Mouse (Mus musculus) thymus, adult 2 months (tissue): ENCODE data around the gene Nol12. TPM values are rescaled to one million over a fixed set of nuclear protein-coding genes. Genes with fewer than 3 reads are reported as not detected.

Experiments used
- DNase-seq: peaks from one replicate; pipeline ENCODE4 v3.0.0; 2021
- H3K27ac ChIP-seq: fragments of 200-500 bp; 2 replicates; pipeline ENCODE4 v1.5.1; 2012; ENCODE audit warnings: low read length, control low read depth; ENCODE audit not compliant: control insufficient read depth, insufficient read depth
- H3K27me3 ChIP-seq: fragments of 200-500 bp; 2 replicates; pipeline ENCODE4 v1.6.1; 2012; ENCODE audit warnings: mild to moderate bottlenecking, low read length, moderate library complexity, mixed read lengths; ENCODE audit not compliant: control insufficient read depth, insufficient read depth
- H3K36me3 ChIP-seq: fragments of 200-500 bp; 2 replicates; pipeline ENCODE4 v1.6.1; 2012; ENCODE audit warnings: mild to moderate bottlenecking, low read length, moderate library complexity; ENCODE audit not compliant: control insufficient read depth, insufficient read depth
- H3K4me1 ChIP-seq: fragments of 200-500 bp; replicated peaks from 2 replicates; pipeline ENCODE4 v1.6.1; 2012; ENCODE audit warnings: low read length; ENCODE audit not compliant: control insufficient read depth, insufficient read depth
- H3K4me3 ChIP-seq: fragments of 200-500 bp; 2 replicates; pipeline ENCODE4 v1.5.1; 2012; ENCODE audit warnings: mild to moderate bottlenecking, low read length, control low read depth, moderate library complexity; ENCODE audit not compliant: control insufficient read depth, insufficient read depth
- CTCF ChIP-seq: fragments of 200-500 bp; IDR thresholded peaks from 2 replicates; pipeline ENCODE4 v1.5.1; 2012; ENCODE audit warnings: mild to moderate bottlenecking, control low read depth, low read length, moderate library complexity, borderline replicate concordance; ENCODE audit not compliant: control insufficient read depth, poor library complexity, insufficient read depth; ENCODE audit errors: extremely low read depth
- POLR2A ChIP-seq: fragments of 200-500 bp; IDR thresholded peaks from 2 replicates; pipeline ENCODE4 v1.6.1; 2012; ENCODE audit warnings: mild to moderate bottlenecking, low read length, control low read depth, moderate library complexity; ENCODE audit not compliant: control insufficient read depth, poor library complexity, insufficient read depth; ENCODE audit errors: extremely low read depth
- WGBS: fragments of 180-500 bp; shearing (Covaris S2); methylation state at CpG from one replicate; pipeline ENCODE4 v1.1.7; 2018; 5-methylcytosine and 5-hydroxymethylcytosine counted together
- polyA plus RNA-seq: library from polyadenylated mRNA; depleted of rRNA; stranded (reverse); fragments of >200 nt; gene quantifications from 2 replicates; pipeline ENCODE4 v1.2.3, GENCODE M21; 2012

The Nol12 gene
- polyA plus RNA-seq, 1 experiment = 27.9 TPM

DNA sequence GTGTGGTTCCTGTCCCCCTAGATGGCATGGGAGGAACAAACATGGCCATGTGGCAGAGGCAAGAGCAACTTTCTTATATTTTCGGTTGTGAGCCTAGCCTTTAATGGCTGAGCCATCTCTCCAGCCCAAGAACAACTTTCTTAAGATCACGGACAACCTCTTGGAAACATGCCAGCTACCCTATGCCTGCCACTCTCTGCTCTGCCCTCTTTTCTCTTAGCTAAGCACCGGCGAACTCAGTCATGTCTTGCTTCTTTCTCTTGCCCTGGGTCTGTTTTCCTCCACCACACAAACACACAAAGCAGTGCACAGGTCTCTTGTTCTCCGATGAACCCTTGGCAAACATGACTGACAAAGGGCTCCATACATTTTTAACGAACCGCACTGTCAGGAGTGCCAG, 11.5 kb downstream of the Nol12 start:
- DNase-seq = no peak
- Histone ChIP-seq H3K27ac (no peak overlapping the region), H3K4me1 (no peaks in the 10 kb centered on the region), H3K27me3 (peaks cover 20% of the 10 kb centered on the region), H3K36me3 (peaks cover 5% of the 10 kb centered on the region), H3K4me3 (no peak overlapping the region)
- TF ChIP-seq CTCF = no peak
- TF ChIP-seq POLR2A = no peak
- WGBS = 73% methylated on average over 7 of the region's 7 CpGs

DNA sequence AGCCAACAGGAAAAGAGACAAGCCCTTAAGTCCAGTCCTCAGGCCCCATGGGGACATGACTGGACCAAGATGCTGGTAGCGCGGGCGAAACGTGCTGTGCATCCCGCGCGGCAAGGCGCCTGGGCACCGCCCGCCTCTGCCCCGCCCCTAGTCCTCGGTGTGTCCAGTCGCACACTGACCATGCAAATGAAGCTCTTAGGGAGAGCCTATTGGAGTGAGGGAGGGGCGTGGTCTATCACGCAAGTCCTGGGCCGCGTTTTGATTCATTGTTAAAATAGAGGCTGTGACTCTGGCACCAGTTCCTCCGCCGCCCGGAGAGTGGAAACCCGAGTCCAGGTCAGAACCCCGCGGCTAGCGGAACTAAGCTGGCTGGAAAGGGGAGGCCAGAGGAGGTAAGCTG, 12.9 kb downstream of the Nol12 start, which contains the start of gene Triobp:
Triobp (plus strand) TSS at position 68 of the 400 bp plus-strand sequence.
- no peak for DNase-seq
- Histone ChIP-seq H3K36me3 (no peaks in the 10 kb centered on the region), H3K27me3 (peaks cover 20% of the 10 kb centered on the region), H3K4me3 (no peak within 1 kb of the TSS), H3K27ac (no peak within 1 kb of the TSS), H3K4me1 (no peaks in the 10 kb centered on the region)
- WGBS = 3% methylated on average over 24 of the region's 24 CpGs
- TF ChIP-seq POLR2A (no peak), CTCF (no peak)

DNA sequence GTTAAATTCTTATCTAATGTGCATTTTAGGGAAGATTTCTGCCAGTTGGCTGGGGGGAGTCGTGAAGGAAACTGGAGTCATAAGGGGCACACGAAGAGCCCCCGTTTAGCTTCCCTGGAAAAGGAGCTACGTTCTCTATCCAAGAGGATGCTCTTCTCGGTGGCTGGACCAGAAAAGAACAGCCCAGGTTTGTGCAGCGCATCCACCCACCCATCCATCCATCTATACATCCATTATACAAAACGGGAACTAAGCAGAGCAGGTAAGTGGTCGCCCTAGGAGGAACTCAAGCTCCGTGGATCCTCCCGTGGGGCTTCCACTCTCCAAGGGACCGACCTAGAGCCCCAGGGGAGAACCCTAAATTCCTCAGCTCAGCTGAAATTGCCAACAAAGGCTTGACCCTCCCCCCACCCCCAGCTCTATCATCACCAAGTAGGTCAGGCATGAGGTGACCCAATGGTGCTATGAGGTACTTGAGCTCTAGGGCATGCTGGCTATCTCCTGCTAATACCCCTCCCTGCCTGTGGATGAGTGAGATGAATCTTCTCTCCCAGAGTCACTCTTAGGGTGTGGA, 13.5 kb downstream of the Nol12 start:
- no peak overlapping the region for H3K4me3 ChIP-seq
- TF ChIP-seq POLR2A (no peak), CTCF (no peak)
- peaks cover 20% of the 10 kb centered on the region for H3K27me3 ChIP-seq
- 6% methylated on average over 11 of the region's 11 CpGs for WGBS
- no peaks in the 10 kb centered on the region for H3K4me1 ChIP-seq
- H3K36me3 ChIP-seq = no peaks in the 10 kb centered on the region
- no peak overlapping the region for H3K27ac ChIP-seq
- no peak for DNase-seq

DNA sequence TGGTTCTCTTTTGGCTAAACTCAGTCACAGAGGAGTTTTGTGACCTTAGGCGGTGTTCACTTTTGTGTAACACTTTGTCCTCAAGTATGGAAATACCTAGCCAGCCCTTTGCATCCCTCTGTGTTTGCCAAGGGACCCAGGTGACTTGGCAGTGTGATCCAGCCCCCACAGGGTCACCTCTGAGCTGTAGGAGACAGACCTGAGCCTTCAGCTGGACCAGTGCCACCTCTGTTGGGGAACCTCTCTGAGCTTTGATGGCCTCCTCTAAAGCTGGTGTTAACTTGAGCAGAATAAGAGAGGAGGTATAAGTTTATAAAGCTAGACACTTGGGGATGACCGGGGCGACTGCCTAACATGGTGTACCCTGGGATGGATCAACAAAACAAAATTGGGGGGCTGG, 14.2 kb downstream of the Nol12 start:
- Histone ChIP-seq H3K27me3 (peaks cover 20% of the 10 kb centered on the region), H3K4me1 (no peaks in the 10 kb centered on the region), H3K36me3 (no peaks in the 10 kb centered on the region), H3K27ac (no peak overlapping the region), H3K4me3 (no peak overlapping the region)
- 99% methylated on average over 3 of the region's 3 CpGs for WGBS
- TF ChIP-seq CTCF (no peak), POLR2A (no peak)
- no peak for DNase-seq

DNA sequence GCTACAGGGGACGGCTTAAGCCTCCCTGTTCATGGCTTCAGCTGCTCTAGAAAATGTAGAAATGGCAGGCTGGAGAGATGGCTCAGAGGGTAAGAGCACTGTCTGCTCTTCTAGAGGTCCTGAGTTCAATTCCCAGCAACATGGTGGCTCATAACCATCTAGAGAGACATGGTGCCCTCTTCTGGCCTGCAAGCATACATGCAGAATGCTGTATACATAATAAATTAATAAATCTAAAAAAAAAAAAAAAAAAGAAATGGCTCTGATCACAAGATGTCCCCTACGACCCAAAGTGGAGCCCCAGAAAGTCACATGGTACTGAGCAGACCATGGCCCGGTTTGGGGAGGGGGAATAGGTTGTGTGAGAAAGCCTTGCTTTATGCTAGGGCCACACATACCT, 20.9 kb downstream of the Nol12 start:
- no peaks in the 10 kb centered on the region for H3K36me3 ChIP-seq
- no peak overlapping the region for H3K27ac ChIP-seq
- H3K27me3 ChIP-seq = no peaks in the 10 kb centered on the region
- TF ChIP-seq CTCF (no peak), POLR2A (no peak)
- no peaks in the 10 kb centered on the region for H3K4me1 ChIP-seq
- no peak for DNase-seq
- 72% methylated on average over 3 of the region's 3 CpGs for WGBS
- no peak overlapping the region for H3K4me3 ChIP-seq

DNA sequence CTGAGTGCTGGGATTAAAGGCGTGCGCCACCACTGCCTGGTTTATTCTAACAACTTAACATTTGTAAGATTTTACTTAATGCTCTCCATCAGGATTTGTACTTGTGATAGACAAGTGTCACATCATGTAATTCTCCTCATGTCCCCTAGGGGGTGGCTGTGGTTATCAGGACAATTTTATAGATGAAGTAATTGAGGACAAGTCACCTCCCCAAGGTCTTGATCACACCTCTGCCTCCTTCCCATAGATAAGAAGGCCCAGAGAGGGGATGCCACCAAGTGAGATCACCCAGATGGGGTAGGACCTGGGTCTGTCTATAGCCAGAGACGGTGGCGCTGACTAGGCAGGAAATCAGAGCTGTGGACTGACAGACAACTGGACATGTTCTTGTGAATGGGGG, 21.6 kb downstream of the Nol12 start:
- 93% methylated on average over 4 of the region's 4 CpGs for whole genome bisulfite sequencing
- no peak overlapping the region for H3K4me3 ChIP-seq
- no peak for DNase-seq

DNA sequence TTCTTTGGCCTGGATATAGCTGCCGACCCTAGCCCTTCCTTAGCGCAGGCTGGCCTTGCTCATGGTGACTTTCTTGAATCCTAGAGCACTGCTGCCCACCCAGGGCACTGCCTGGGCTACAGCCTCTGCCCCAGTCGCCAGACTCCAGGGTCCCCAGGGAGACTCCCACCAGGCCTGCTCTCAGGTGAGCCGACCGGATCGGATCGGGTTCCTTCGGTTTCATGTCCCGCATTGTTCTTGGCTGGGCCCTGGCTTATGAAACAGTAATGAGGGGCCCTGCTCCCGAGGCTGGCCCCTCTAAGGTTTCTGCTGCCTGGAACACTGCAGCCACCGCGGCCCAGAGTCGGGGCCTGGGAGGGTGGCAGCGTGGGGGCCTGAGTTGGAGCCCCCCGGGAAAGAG, 22.3 kb downstream of the Nol12 start:
- Histone ChIP-seq H3K27me3 (no peaks in the 10 kb centered on the region), H3K4me3 (no peak overlapping the region), H3K27ac (no peak overlapping the region), H3K36me3 (no peaks in the 10 kb centered on the region), H3K4me1 (no peaks in the 10 kb centered on the region)
- DNase-seq = no peak
- TF ChIP-seq POLR2A (no peak), CTCF (no peak)
- WGBS = 90% methylated on average over 15 of the region's 15 CpGs

More for the DNA sequence above, 21.6 kb downstream of the Nol12 start:
- TF ChIP-seq CTCF (no peak), POLR2A (no peak)
- no peaks in the 10 kb centered on the region for H3K36me3 ChIP-seq
- H3K4me1 ChIP-seq = no peaks in the 10 kb centered on the region
- H3K27me3 ChIP-seq = no peaks in the 10 kb centered on the region
- no peak overlapping the region for H3K27ac ChIP-seq
